Mouse (Mus musculus): Measurements from ENCODE around the gene Nop9.

GRCm38 (mm10) chr14:55713729-55714122 is 31.8 kb upstream of the Nop9 start, which contains the start of gene Tgm1:
- TF ChIP-seq POLR2A (IDR thresholded peaks at IDR 0.05; ENCODE audit: borderline replicate concordance, extremely low read depth, low read depth, low read length), result no peak
- TF ChIP-seq CTCF (IDR thresholded peaks at IDR 0.05; ENCODE audit: insufficient read depth, low read length), result no peak
